Mouse (Mus musculus): ENCODE measurements around the gene Saysd1.

- TF ChIP-seq EP300 (IDR thresholded peaks at IDR 0.05; ENCODE audit: insufficient read depth, low read depth, low read length) (no peak), CTCF (IDR thresholded peaks at IDR 0.05) (no peak)
These were observed 18.3 kb downstream of the Saysd1 start for GRCm38 (mm10) chr14:20120012-20120411.
